Mouse (Mus musculus): ENCODE measurements around the gene Traf2.

GRCm38 (mm10) chr2:25573068-25573467, 26.3 kb upstream of the Traf2 start:
- TF ChIP-seq CTCF (IDR thresholded peaks at IDR 0.05; ENCODE audit: low read depth, low read length) (no peak), POLR2A (IDR thresholded peaks at IDR 0.05; ENCODE audit: borderline replicate concordance, low read depth, low read length) (no peak)
